Mouse (Mus musculus) heart, adult 8-10 months (tissue): ENCODE measurements around the gene Zfp672. TPM values are rescaled to one million over a fixed set of nuclear protein-coding genes. Genes with fewer than 3 reads are reported as not detected.

Source experiments
- DNase-seq: peaks from one replicate; pipeline ENCODE4 v3.0.0; 2022; ENCODE audit warnings: low spot score
- total RNA-seq, 4 experiments: library from RNA; stranded (reverse); gene quantifications; 2 replicates each; pipeline ENCODE4 v1.2.4; 2022

Zfp672 gene
- total RNA-seq, 4 experiments from 2014 or later: 41.4 to 45.8 (median 45.2) TPM

DNA sequence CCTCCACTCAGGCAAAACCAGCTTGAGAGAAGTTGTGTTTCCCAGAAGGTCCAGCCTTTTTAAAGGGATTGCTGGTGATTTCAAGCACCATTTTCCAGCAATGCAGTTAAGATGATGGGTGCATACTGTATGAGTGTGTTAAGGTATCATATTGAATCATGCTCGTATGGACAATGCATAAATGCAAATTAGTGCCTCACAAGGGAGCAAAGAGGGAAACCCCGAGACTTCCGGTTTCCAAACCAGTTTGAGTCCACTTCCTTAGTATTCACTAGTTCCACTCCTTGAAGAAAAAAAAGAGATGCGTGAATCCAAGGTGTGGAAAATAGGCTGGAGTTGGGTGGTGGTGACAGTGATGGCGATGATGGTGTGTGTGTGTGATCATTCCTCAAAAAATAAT lies 47.6 kb downstream of the Zfp672 start:
- DNase-seq: no peak

GRCm38 (mm10) chr11:58281970-58282496 lies 48.1 kb downstream of the Zfp672 start:
- DNase-seq: no peak

- no peak for DNase-seq
Observed at GRCm38 (mm10) chr11:58275756-58276155, 54.4 kb downstream of the Zfp672 start.

GRCm38 (mm10) chr11:58274572-58274971 lies 55.6 kb downstream of the Zfp672 start, which contains the start of gene 4930438A08Rik:
Gene 4930438A08Rik, plus strand, starts transcription at chr11:58274799.
- no peak for DNase-seq

- no peak for DNase-seq
Observed at GRCm38 (mm10) chr11:58268285-58268684, 61.9 kb downstream of the Zfp672 start.

Other genes starting within 250 kb of the Zfp672 start
- gene Gm12248, start 237.2 kb downstream of the Zfp672 start, total RNA-seq: not detected
- gene Cnot8, start 226.2 kb downstream of the Zfp672 start, total RNA-seq: 10 to 100 TPM; 34.2 to 36.4 (median 35.8) TPM
- 1 to 10 TPM; 8.8 to 9.6 (median 9.2) TPM for gene Gemin5, start 161.8 kb downstream of the Zfp672 start, total RNA-seq
- 10 to 100 TPM; 45.6 to 62.3 (median 52.4) TPM for gene Mrpl22, start 158.7 kb downstream of the Zfp672 start, total RNA-seq
- 10 to 100 TPM in 2 of 4 experiments, 1 to 10 TPM in 2; 8.5 to 10.9 (median 9.5) TPM for gene Igtp, start 130.8 kb downstream of the Zfp672 start, total RNA-seq
- 10 to 100 TPM; 10.8 to 11.6 (median 11.5) TPM for gene Irgm2, start 130.7 kb downstream of the Zfp672 start, total RNA-seq
- not detected for gene 4930438A08Rik, start 55.5 kb downstream of the Zfp672 start, total RNA-seq
- gene Zfp692, start 23.3 kb downstream of the Zfp672 start, total RNA-seq: 1 to 10 TPM; 3.0 to 5.0 (median 3.5) TPM
- gene Sh3bp5l, start 385 bp upstream of the Zfp672 start, total RNA-seq: 10 to 100 TPM; 25.4 to 36.8 (median 30.4) TPM
- not detected for gene Lypd8, start 48.7 kb upstream of the Zfp672 start, total RNA-seq
- not detected for gene 1810065E05Rik, start 90.8 kb upstream of the Zfp672 start, total RNA-seq
- gene Gm12253, start 102.2 kb upstream of the Zfp672 start, total RNA-seq: not detected
- not detected for gene Lypd9, start 122.6 kb upstream of the Zfp672 start, total RNA-seq
- gene Olfr30, start 131.9 kb upstream of the Zfp672 start, total RNA-seq: not detected
- gene Olfr332, start 162.2 kb upstream of the Zfp672 start, total RNA-seq: not detected
- gene Olfr331, start 172.2 kb upstream of the Zfp672 start, total RNA-seq: not detected
- gene Olfr330, start 204.5 kb upstream of the Zfp672 start, total RNA-seq: not detected
- gene Olfr329-ps, start 216.1 kb upstream of the Zfp672 start, total RNA-seq: not detected
- gene Olfr328, start 225.3 kb upstream of the Zfp672 start, total RNA-seq: not detected
- gene Olfr224, start 240.2 kb upstream of the Zfp672 start, total RNA-seq: not detected
- gene Olfr325, start 247.4 kb upstream of the Zfp672 start, total RNA-seq: not detected